Mouse (Mus musculus): ENCODE data around the gene Mphosph9.

The Mphosph9 gene

GRCm38 (mm10) chr5:124327510-124328364, at the start of gene Mphosph9, which contains the start of gene 2810006K23Rik:
Gene Mphosph9 (minus strand): TSS chr5:124327972.
Gene 2810006K23Rik (plus strand): TSS chr5:124328089.
- CTCF ChIA-PET, result interaction anchor here in 3 of 4 experiments (0.5 to 1.8 kb wide), 8 partner anchors 11 to 1264 kb away, joined by 3 to 13 read pairs (median 4); no protein-coding TSS in a partner anchor
- POLR2A ChIA-PET, result interaction anchor here (0.5 to 8.3 kb wide), 131 partner anchors 9 to 852 kb away, joined by 3 to 89 read pairs (median 4); partner anchors contain the start of genes Rilpl2 (in 4 of the 4), Arl6ip4 (in 3 of the 4), Kmt5a (in 3 of the 4) and Abcb9 (in 2 of the 4)

GRCm38 (mm10) chr5:124377149-124377548, 49.4 kb upstream of the Mphosph9 start:
- CTCF ChIA-PET, result interaction anchor here in 1 of 4 experiments (0.7 kb wide), 1 partner anchor 585 kb away, joined by 5 read pairs; no protein-coding TSS in a partner anchor
- POLR2A ChIA-PET, result interaction anchor here in 2 of 4 experiments (0.7 to 1.4 kb wide), 5 partner anchors 9 to 62 kb away, joined by 3 to 5 read pairs (median 3); partner anchors contain the start of gene Kmt5a (in 1 of the 2)

GRCm38 (mm10) chr5:124376401-124376800, 48.6 kb upstream of the Mphosph9 start:
- CTCF ChIA-PET, result no interaction called here
- POLR2A ChIA-PET, result interaction anchor here in 1 of 4 experiments (0.8 to 1.4 kb wide), 4 partner anchors 8 to 29 kb away, joined by 3 to 5 read pairs (median 4); no protein-coding TSS in a partner anchor

GRCm38 (mm10) chr5:124374298-124374697, 46.5 kb upstream of the Mphosph9 start:
- POLR2A ChIA-PET, result interaction anchor here in 2 of 4 experiments (0.5 to 2.2 kb wide), 5 partner anchors 10 to 546 kb away, joined by 4 to 8 read pairs (median 5); partner anchors contain the start of gene Kmt5a (in 1 of the 2)
- CTCF ChIA-PET, result no interaction called here

- POLR2A ChIA-PET, result no interaction called here
Observed at GRCm38 (mm10) chr5:124366721-124367120, 38.9 kb upstream of the Mphosph9 start.

GRCm38 (mm10) chr5:124365754-124366153, 38.0 kb upstream of the Mphosph9 start:
- POLR2A ChIA-PET, result interaction anchor here in 2 of 4 experiments (0.6 to 2.0 kb wide), 5 partner anchors 9 to 948 kb away, joined by 3 to 8 read pairs (median 3); no protein-coding TSS in a partner anchor

More at GRCm38 (mm10) chr5:124366721-124367120, 38.9 kb upstream of the Mphosph9 start:
- CTCF ChIA-PET, result no interaction called here

GRCm38 (mm10) chr5:124364173-124364918, 36.6 kb upstream of the Mphosph9 start:
- ChIA-PET POLR2A (interaction anchor here in 2 of 4 experiments (0.6 to 2.8 kb wide), 14 partner anchors 8 to 80 kb away, joined by 3 to 11 read pairs (median 4); partner anchors contain the start of genes 2810006K23Rik (in 1 of the 2) and Mphosph9 (in 1 of the 2)), CTCF (interaction anchor here in 2 of 4 experiments (0.6 to 0.9 kb wide), 2 partner anchors 71 to 159 kb away, joined by 3 to 6 read pairs; no protein-coding TSS in a partner anchor)

More at GRCm38 (mm10) chr5:124365754-124366153, 38.0 kb upstream of the Mphosph9 start:
- CTCF ChIA-PET, result interaction anchor here in 1 of 4 experiments (1.7 kb wide), 1 partner anchor 47 kb away, joined by 3 read pairs; no protein-coding TSS in a partner anchor

GRCm38 (mm10) chr5:124362982-124363381, 35.2 kb upstream of the Mphosph9 start, which contains the start of gene Cdk2ap1:
Gene Cdk2ap1 (minus strand): TSS chr5:124363082.
- POLR2A ChIA-PET, result interaction anchor here in 2 of 4 experiments (0.8 to 2.8 kb wide), 5 partner anchors 13 to 148 kb away, joined by 3 to 11 read pairs (median 4); partner anchors contain the start of genes 2810006K23Rik (in 1 of the 2), Mphosph9 (in 1 of the 2) and Snrnp35 (in 1 of the 2)

GRCm38 (mm10) chr5:124359641-124360040, 31.9 kb upstream of the Mphosph9 start:
- POLR2A ChIA-PET, result interaction anchor here in 2 of 4 experiments (0.6 to 2.1 kb wide), 7 partner anchors 8 to 80 kb away, joined by 3 to 9 read pairs (median 4); partner anchors contain the start of genes 2810006K23Rik (in 1 of the 2) and Mphosph9 (in 1 of the 2)

More at GRCm38 (mm10) chr5:124362982-124363381, 35.2 kb upstream of the Mphosph9 start, which contains the start of gene Cdk2ap1:
- CTCF ChIA-PET, result interaction anchor here in 1 of 4 experiments (0.9 kb wide), 1 partner anchor 160 kb away, joined by 3 read pairs; no protein-coding TSS in a partner anchor

GRCm38 (mm10) chr5:124356695-124357094, 28.9 kb upstream of the Mphosph9 start:
- ChIA-PET CTCF (interaction anchor here (0.5 to 1.9 kb wide), 19 partner anchors 9 to 1296 kb away, joined by 3 to 9 read pairs (median 4); partner anchors contain the start of genes Ddx55 (in 1 of the 4) and Kmt5a (in 1 of the 4)), POLR2A (interaction anchor here (0.6 to 1.6 kb wide), 29 partner anchors 8 to 832 kb away, joined by 3 to 9 read pairs (median 3); partner anchors contain the start of genes 2810006K23Rik (in 2 of the 4), Mphosph9 (in 2 of the 4), Diablo (in 1 of the 4) and Kntc1 (in 1 of the 4))

More at GRCm38 (mm10) chr5:124359641-124360040, 31.9 kb upstream of the Mphosph9 start:
- CTCF ChIA-PET, result interaction anchor here in 3 of 4 experiments (0.6 to 2.1 kb wide), 4 partner anchors 51 to 666 kb away, joined by 3 to 7 read pairs (median 6); no protein-coding TSS in a partner anchor

- ChIA-PET CTCF (interaction anchor here in 1 of 4 experiments (0.7 kb wide), 1 partner anchor 72 kb away, joined by 4 read pairs; no protein-coding TSS in a partner anchor), POLR2A (interaction anchor here in 1 of 4 experiments (0.6 to 1.6 kb wide), 5 partner anchors 12 to 143 kb away, joined by 3 to 8 read pairs (median 3); partner anchors contain the start of gene Mphosph9)
Observed at GRCm38 (mm10) chr5:124355425-124355959, 27.7 kb upstream of the Mphosph9 start.

GRCm38 (mm10) chr5:124354574-124355424, 27.0 kb upstream of the Mphosph9 start:
- ChIA-PET POLR2A (interaction anchor here in 1 of 4 experiments (0.6 to 0.9 kb wide), 3 partner anchors 27 to 605 kb away, joined by 3 to 6 read pairs (median 3); partner anchors contain the start of genes Kntc1, Mphosph9 and Rsrc2), CTCF (interaction anchor here in 1 of 4 experiments (0.7 kb wide), 1 partner anchor 71 kb away, joined by 4 read pairs; no protein-coding TSS in a partner anchor)

- CTCF ChIA-PET, result interaction anchor here in 2 of 4 experiments (0.6 to 0.7 kb wide), 2 partner anchors 19 to 607 kb away, joined by 3 read pairs; no protein-coding TSS in a partner anchor
- POLR2A ChIA-PET, result interaction anchor here (0.5 to 8.2 kb wide), 11 partner anchors 14 to 317 kb away, joined by 3 to 58 read pairs (median 3); partner anchors contain the start of genes 2810006K23Rik (in 3 of the 4), Mphosph9 (in 3 of the 4) and Kmt5a (in 1 of the 4)
Observed at GRCm38 (mm10) chr5:124353726-124354547, 26.2 kb upstream of the Mphosph9 start.

- CTCF ChIA-PET, result interaction anchor here in 2 of 4 experiments (0.6 to 1.5 kb wide), 3 partner anchors 11 to 166 kb away, joined by 3 to 7 read pairs (median 4); no protein-coding TSS in a partner anchor
- POLR2A ChIA-PET, result interaction anchor here (0.5 to 8.2 kb wide), 17 partner anchors 11 to 632 kb away, joined by 3 to 58 read pairs (median 3); partner anchors contain the start of genes 2810006K23Rik (in 3 of the 4), Mphosph9 (in 3 of the 4), Kmt5a (in 1 of the 4) and Zcchc8 (in 1 of the 4)
Observed at GRCm38 (mm10) chr5:124353011-124353725, 25.4 kb upstream of the Mphosph9 start.

All from embryonic stem cell, embryonic (primary cell).